Mouse (Mus musculus): Measurements from ENCODE around the gene Gm42742.

- TF ChIP-seq REST (IDR thresholded peaks at IDR 0.05; ENCODE audit: insufficient read depth, insufficient read length) (no peak), POLR2A (IDR thresholded peaks at IDR 0.05; ENCODE audit: insufficient read length, low read depth) (no peak), MYOD1 (IDR thresholded peaks at IDR 0.05; ENCODE audit: control insufficient read depth in 1 of 3, insufficient read length in 2 of 3, low read depth in 2 of 3) (no peak), USF1 (IDR thresholded peaks at IDR 0.05; ENCODE audit: low read depth) (no peak), E2F4 (IDR thresholded peaks at IDR 0.05; ENCODE audit: insufficient read depth) (no peak), MAX (IDR thresholded peaks at IDR 0.05; ENCODE audit: low read depth) (no peak), POLR2AphosphoS2 (IDR thresholded peaks at IDR 0.05; ENCODE audit: insufficient read length, low read depth) (no peak), TCF12 (IDR thresholded peaks at IDR 0.05; ENCODE audit: insufficient read depth, poor library complexity, severe bottlenecking) (no peak), MYOG (IDR thresholded peaks at IDR 0.05; ENCODE audit: control insufficient read depth in 1 of 3, insufficient read depth in 1 of 3, insufficient read length in 2 of 3, low read depth in 2 of 3) (no peak), CEBPB (IDR thresholded peaks at IDR 0.05; ENCODE audit: insufficient read depth, poor library complexity, severe bottlenecking) (no peak), SRF (IDR thresholded peaks at IDR 0.05; ENCODE audit: control insufficient read depth, insufficient read length, low read depth) (no peak), TCF3 (IDR thresholded peaks at IDR 0.05; ENCODE audit: insufficient read length, low read depth) (no peak)
Measured at GRCm38 (mm10) chr7:127017950-127018345, 2.9 kb downstream of the Gm42742 start.

Measured in myocyte (in vitro differentiated cells).